Mouse (Mus musculus): ENCODE results near the gene Cyp39a1. TPM values are rescaled to one million over a fixed set of nuclear protein-coding genes. Genes with fewer than 3 reads are reported as not detected.

Gene Cyp39a1
- total and polyA plus RNA-seq, 2 experiments from 2014 or later, result 8.3 to 39.5 TPM

- no peaks in the 10 kb centered on the region for H3K36me3 ChIP-seq (replicated peaks; ENCODE audit: control insufficient read depth, insufficient read depth, low read length)
- H3K4me1 ChIP-seq (ENCODE audit: control insufficient read depth, insufficient read depth), result peaks cover 6% of the 10 kb centered on the region; the same call in 1 of the 2 replicates
- H3K27ac ChIP-seq (ENCODE audit: low read depth), result peak within 1 kb of the TSS; percentile 89
- H3K9me3 ChIP-seq (replicated peaks; ENCODE audit: control insufficient read depth, low read length), result no peaks in the 10 kb centered on the region
- peak within 1 kb of the TSS; percentile 95 for H3K4me2 ChIP-seq (ENCODE audit: low read depth, low read length)
- H3K9ac ChIP-seq (replicated peaks; ENCODE audit: low read depth, low read length), result peak within 1 kb of the TSS; percentile 84
- no peaks in the 10 kb centered on the region for H3K27me3 ChIP-seq (ENCODE audit: control insufficient read depth, insufficient read depth, low read length)
- ATAC-seq (ENCODE audit: insufficient read depth, low read depth) (peak; percentile 93), DNase-seq (ENCODE audit: low spot score) (peak; percentile 97)
- 1% methylated on average over 41 of the region's 41 CpGs for WGBS
- peak within 1 kb of the TSS; percentile 87 for H3K4me3 ChIP-seq (ENCODE audit: low read depth, low read length)
- TF ChIP-seq EP300 (IDR thresholded peaks at IDR 0.05; ENCODE audit: low read depth) (peak; percentile 77), CTCF (IDR thresholded peaks at IDR 0.05; ENCODE audit: low read depth) (no peak)
Measured at GRCm38 (mm10) chr17:43666576-43667289, 492 bp upstream of the Cyp39a1 start, which contains the start of gene Slc25a27. Slc25a27 (minus strand) TSS chr17:43667214.

- TF ChIP-seq EP300 (IDR thresholded peaks at IDR 0.05; ENCODE audit: low read depth) (no peak), CTCF (IDR thresholded peaks at IDR 0.05; ENCODE audit: low read depth) (no peak)
- peak overlapping the region; percentile 87 for H3K4me3 ChIP-seq (ENCODE audit: low read depth, low read length)
- no peaks in the 10 kb centered on the region for H3K9me3 ChIP-seq (replicated peaks; ENCODE audit: control insufficient read depth, low read length)
- H3K27me3 ChIP-seq (ENCODE audit: control insufficient read depth, insufficient read depth, low read length), result no peaks in the 10 kb centered on the region
- 0 out of 2 replicates have a peak overlapping the region, but pooled peaks have one; percentile 32 for H3K9ac ChIP-seq (replicated peaks; ENCODE audit: low read depth, low read length)
- H3K36me3 ChIP-seq (replicated peaks; ENCODE audit: control insufficient read depth, insufficient read depth, low read length), result no peaks in the 10 kb centered on the region
- peak overlapping the region; percentile 89 for H3K27ac ChIP-seq (ENCODE audit: low read depth)
- H3K4me1 ChIP-seq (ENCODE audit: control insufficient read depth, insufficient read depth), result peaks cover 6% of the 10 kb centered on the region; the same call in 1 of the 2 replicates
- DNase-seq (ENCODE audit: low spot score), result peak; percentile 80
- ATAC-seq (ENCODE audit: insufficient read depth, low read depth), result peak; percentile 62
- peak overlapping the region; percentile 95 for H3K4me2 ChIP-seq (ENCODE audit: low read depth, low read length)
- 28% methylated on average over 6 of the region's 6 CpGs for WGBS
Measured at GRCm38 (mm10) chr17:43669145-43669695, 2.0 kb downstream of the Cyp39a1 start.

GRCm38 (mm10) chr17:43671907-43672306 is 4.7 kb downstream of the Cyp39a1 start:
- WGBS, result 85% methylated on average over 4 of the region's 4 CpGs
- H3K36me3 ChIP-seq (replicated peaks; ENCODE audit: control insufficient read depth, insufficient read depth, low read length), result no peaks in the 10 kb centered on the region
- ATAC-seq (ENCODE audit: insufficient read depth, low read depth), result no peak

GRCm38 (mm10) chr17:43675228-43675627 is 8.0 kb downstream of the Cyp39a1 start:
- WGBS, result 38% methylated on average over 1 of the region's 1 CpGs
- ATAC-seq (ENCODE audit: insufficient read depth, low read depth) (0 out of 2 replicates have a peak, but pooled peaks have one; percentile 14), DNase-seq (ENCODE audit: low spot score) (peak; percentile 74)
- Histone ChIP-seq H3K9ac (replicated peaks; ENCODE audit: low read depth, low read length) (no peak overlapping the region), H3K4me1 (ENCODE audit: control insufficient read depth, insufficient read depth) (no peaks in the 10 kb centered on the region), H3K9me3 (replicated peaks; ENCODE audit: control insufficient read depth, low read length) (no peaks in the 10 kb centered on the region), H3K4me2 (ENCODE audit: low read depth, low read length) (no peak overlapping the region), H3K4me3 (ENCODE audit: low read depth, low read length) (no peak overlapping the region), H3K36me3 (replicated peaks; ENCODE audit: control insufficient read depth, insufficient read depth, low read length) (peaks cover 10% of the 10 kb centered on the region), H3K27ac (ENCODE audit: low read depth) (no peak overlapping the region), H3K27me3 (ENCODE audit: control insufficient read depth, insufficient read depth, low read length) (no peaks in the 10 kb centered on the region)
- TF ChIP-seq CTCF (IDR thresholded peaks at IDR 0.05; ENCODE audit: low read depth) (no peak), EP300 (IDR thresholded peaks at IDR 0.05; ENCODE audit: low read depth) (no peak)

More at GRCm38 (mm10) chr17:43671907-43672306, 4.7 kb downstream of the Cyp39a1 start:
- Histone ChIP-seq H3K4me2 (ENCODE audit: low read depth, low read length) (no peak overlapping the region), H3K9ac (replicated peaks; ENCODE audit: low read depth, low read length) (no peak overlapping the region), H3K27ac (ENCODE audit: low read depth) (no peak overlapping the region), H3K4me3 (ENCODE audit: low read depth, low read length) (no peak overlapping the region), H3K4me1 (ENCODE audit: control insufficient read depth, insufficient read depth) (no peaks in the 10 kb centered on the region), H3K9me3 (replicated peaks; ENCODE audit: control insufficient read depth, low read length) (no peaks in the 10 kb centered on the region), H3K27me3 (ENCODE audit: control insufficient read depth, insufficient read depth, low read length) (no peaks in the 10 kb centered on the region)
- TF ChIP-seq EP300 (IDR thresholded peaks at IDR 0.05; ENCODE audit: low read depth) (no peak), CTCF (IDR thresholded peaks at IDR 0.05; ENCODE audit: low read depth) (no peak)
- DNase-seq (ENCODE audit: low spot score), result no peak

GRCm38 (mm10) chr17:43676241-43676640 is 9.0 kb downstream of the Cyp39a1 start:
- TF ChIP-seq EP300 (IDR thresholded peaks at IDR 0.05; ENCODE audit: low read depth), result no peak
- TF ChIP-seq CTCF (IDR thresholded peaks at IDR 0.05; ENCODE audit: low read depth), result no peak
- Histone ChIP-seq H3K4me2 (ENCODE audit: low read depth, low read length) (no peak overlapping the region), H3K9me3 (replicated peaks; ENCODE audit: control insufficient read depth, low read length) (no peaks in the 10 kb centered on the region), H3K27me3 (ENCODE audit: control insufficient read depth, insufficient read depth, low read length) (no peaks in the 10 kb centered on the region), H3K4me3 (ENCODE audit: low read depth, low read length) (no peak overlapping the region), H3K4me1 (ENCODE audit: control insufficient read depth, insufficient read depth) (no peaks in the 10 kb centered on the region), H3K9ac (replicated peaks; ENCODE audit: low read depth, low read length) (no peak overlapping the region), H3K27ac (ENCODE audit: low read depth) (no peak overlapping the region), H3K36me3 (replicated peaks; ENCODE audit: control insufficient read depth, insufficient read depth, low read length) (peaks cover 21% of the 10 kb centered on the region)
- ATAC-seq (ENCODE audit: insufficient read depth, low read depth) (no peak), DNase-seq (ENCODE audit: low spot score) (no peak)
- 83% methylated on average over 1 of the region's 1 CpGs for WGBS
